Mouse (Mus musculus) heart, adult 11 months (tissue): ENCODE measurements around the gene Ptprg.
A peak's percentile ranks its signal among the peaks of the same experiment; 100 is the strongest.

ENCODE experiments used
- DNase-seq: peaks from one replicate; pipeline ENCODE4 v3.0.0; 2022

The Ptprg gene

GRCm38 (mm10) chr14:12167651-12168050 is 614.3 kb downstream of the Ptprg start:
- DNase-seq: no peak

- DNase-seq: peak; percentile 72
Observed at GRCm38 (mm10) chr14:12177436-12177835, 624.1 kb downstream of the Ptprg start.

GRCm38 (mm10) chr14:12178645-12179044 is 625.3 kb downstream of the Ptprg start:
- no peak for DNase-seq

- no peak for DNase-seq
Observed at GRCm38 (mm10) chr14:12180116-12180515, 626.8 kb downstream of the Ptprg start.

GRCm38 (mm10) chr14:12185040-12185439 is 631.7 kb downstream of the Ptprg start:
- DNase-seq: peak; percentile 77

GRCm38 (mm10) chr14:12188352-12188751 is 635.0 kb downstream of the Ptprg start:
- no peak for DNase-seq

- peak; percentile 29 for DNase-seq
Observed at GRCm38 (mm10) chr14:12189266-12189665, 635.9 kb downstream of the Ptprg start.

GRCm38 (mm10) chr14:12189717-12190600 is 636.6 kb downstream of the Ptprg start:
- DNase-seq: peak; percentile 65

- peak; percentile 53 for DNase-seq
Observed at GRCm38 (mm10) chr14:12191076-12191475, 637.7 kb downstream of the Ptprg start.

- DNase-seq: peak; percentile 31
Observed at GRCm38 (mm10) chr14:12198735-12199134, 645.4 kb downstream of the Ptprg start.

- DNase-seq: peak; percentile 90
Observed at GRCm38 (mm10) chr14:12199956-12200950, 646.9 kb downstream of the Ptprg start.

- DNase-seq: peak; percentile 64
Observed at GRCm38 (mm10) chr14:12202214-12202613, 648.9 kb downstream of the Ptprg start.

GRCm38 (mm10) chr14:12203081-12203480 is 649.7 kb downstream of the Ptprg start:
- peak; percentile 80 for DNase-seq

GRCm38 (mm10) chr14:12206138-12206537 is 652.8 kb downstream of the Ptprg start:
- DNase-seq: peak; percentile 79

- peak; percentile 42 for DNase-seq
Observed at GRCm38 (mm10) chr14:12208554-12208953, 655.2 kb downstream of the Ptprg start.

- peak; percentile 75 for DNase-seq
Observed at GRCm38 (mm10) chr14:12218544-12219150, 665.3 kb downstream of the Ptprg start.

- no peak for DNase-seq
Observed at GRCm38 (mm10) chr14:12219877-12220276, 666.5 kb downstream of the Ptprg start.

- DNase-seq: no peak
Observed at GRCm38 (mm10) chr14:12220540-12220939, 667.2 kb downstream of the Ptprg start.

GRCm38 (mm10) chr14:12221571-12221970 is 668.2 kb downstream of the Ptprg start:
- DNase-seq: peak; percentile 40

- no peak for DNase-seq
Observed at GRCm38 (mm10) chr14:12243726-12244125, 690.4 kb downstream of the Ptprg start.

GRCm38 (mm10) chr14:12276031-12276430 is 722.7 kb downstream of the Ptprg start:
- DNase-seq: no peak

- DNase-seq: no peak
Observed at GRCm38 (mm10) chr14:12283641-12284040, 730.3 kb downstream of the Ptprg start, which contains the start of gene Gm49355. Gm49355 (plus strand) TSS chr14:12283976.
